Mouse (Mus musculus) adrenal gland, adult 2 months (tissue): ENCODE measurements around the gene Cntn4. TPM values are rescaled to one million over a fixed set of nuclear protein-coding genes. Genes with fewer than 3 reads are reported as not detected.

Experiments used
- DNase-seq: peaks from one replicate; pipeline ENCODE4 v3.0.0; 2021
- polyA plus RNA-seq: library from polyadenylated mRNA; depleted of rRNA; stranded (reverse); fragments of >200 nt; gene quantifications from 2 replicates; pipeline ENCODE4 v1.2.3, GENCODE M21; 2012
- total RNA-seq, 2 experiments: library from RNA; stranded (reverse); gene quantifications; 2 replicates each; pipeline ENCODE4 v1.2.3; 2021

The Cntn4 gene
- total and polyA plus RNA-seq, 3 experiments = 0.21 to 0.43 TPM; not detected in 1

DNA sequence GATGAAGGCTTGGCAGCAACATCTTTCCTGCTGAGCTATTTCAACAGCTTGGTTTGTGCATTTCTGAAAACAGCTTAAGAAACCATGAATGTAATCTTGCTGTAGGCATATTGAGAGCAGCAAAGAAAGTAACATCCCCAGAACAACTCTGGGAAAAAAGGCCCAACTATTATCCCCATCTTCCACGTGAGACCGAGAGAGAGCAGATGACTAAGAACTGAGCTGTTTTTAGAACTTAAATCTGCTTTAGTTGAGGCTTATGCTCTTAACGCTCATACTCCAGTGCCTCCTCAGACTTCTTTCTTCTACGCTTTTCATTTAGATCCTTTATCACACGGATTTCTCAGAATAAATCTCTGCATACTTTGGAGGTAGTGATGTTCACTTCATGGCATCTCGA, 784.9 kb downstream of the Cntn4 start:
- no peak for DNase-seq

DNA sequence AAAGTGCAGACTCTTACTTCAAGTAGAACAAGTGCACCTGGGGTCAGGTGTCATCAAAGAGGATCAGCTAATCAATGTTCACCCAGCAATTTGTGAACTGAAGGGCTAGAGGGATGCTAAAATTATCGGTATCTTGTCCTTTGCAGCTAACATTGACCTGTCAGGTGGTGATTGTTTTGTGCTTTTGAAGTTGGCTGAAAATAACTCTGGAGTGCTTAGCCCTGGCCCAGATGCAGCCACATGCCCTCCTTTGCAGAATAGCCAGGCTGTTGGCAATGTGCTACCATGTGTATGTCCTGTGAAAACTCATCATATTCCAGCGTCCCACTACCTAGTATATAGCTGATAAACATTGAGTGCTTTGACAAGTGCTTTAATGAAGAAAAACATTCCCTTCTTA, 786.4 kb downstream of the Cntn4 start:
- DNase-seq = no peak

DNA sequence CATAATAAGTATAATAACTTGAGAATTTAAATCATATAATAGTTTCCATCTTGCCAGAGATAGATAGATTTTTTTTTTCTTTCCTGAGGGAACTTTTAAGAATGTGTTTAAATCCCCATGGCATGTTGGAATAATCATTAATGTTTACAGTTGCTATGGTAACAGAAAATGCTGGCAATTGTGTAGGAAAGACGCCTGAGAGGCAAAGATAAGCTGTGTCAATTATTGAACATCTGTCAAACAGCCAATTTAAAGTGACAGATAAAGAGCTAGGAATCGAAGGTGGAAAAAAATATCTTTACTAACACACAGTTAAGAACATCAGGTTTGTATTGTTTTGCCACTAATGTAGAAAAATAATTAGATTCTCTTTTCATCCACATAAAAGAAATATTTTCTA, 788.3 kb downstream of the Cntn4 start:
- DNase-seq = no peak

DNA sequence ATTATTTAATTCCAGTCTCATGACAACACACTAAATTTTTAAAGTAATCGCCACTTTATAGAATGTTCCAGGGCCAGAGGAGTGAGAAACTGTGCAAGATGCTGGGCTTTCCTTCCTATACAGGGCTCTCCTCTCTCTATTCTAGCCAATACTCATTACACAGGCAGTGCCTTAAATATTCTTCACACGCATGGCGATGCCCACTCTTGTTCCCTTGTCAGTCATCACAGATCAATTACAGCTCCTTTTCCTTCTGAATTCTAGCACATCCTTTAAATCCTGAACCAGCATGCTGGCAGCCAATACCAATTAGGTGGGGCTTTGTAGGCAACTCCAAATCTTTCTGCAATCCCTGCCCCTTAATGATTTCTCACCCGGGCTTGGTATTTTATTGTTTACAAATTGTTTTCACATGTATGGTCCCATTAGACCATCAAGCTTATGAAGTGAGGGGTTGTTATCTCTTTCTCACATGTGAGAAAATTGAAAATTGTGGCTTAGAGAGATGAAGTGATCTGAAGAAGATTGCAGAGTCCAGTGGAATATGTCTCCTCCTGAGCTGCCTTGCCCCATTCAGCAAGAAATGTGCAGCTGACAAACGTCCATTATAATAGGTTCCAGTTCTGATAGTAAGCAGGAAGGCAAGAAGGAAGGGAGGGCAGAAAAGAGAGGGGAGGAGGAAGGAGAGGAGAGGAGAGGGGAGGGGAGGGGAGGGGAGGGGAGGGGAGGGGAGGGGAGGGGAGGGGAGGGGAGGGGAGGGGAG, 789.0 kb downstream of the Cntn4 start:
- no peak for DNase-seq

DNA sequence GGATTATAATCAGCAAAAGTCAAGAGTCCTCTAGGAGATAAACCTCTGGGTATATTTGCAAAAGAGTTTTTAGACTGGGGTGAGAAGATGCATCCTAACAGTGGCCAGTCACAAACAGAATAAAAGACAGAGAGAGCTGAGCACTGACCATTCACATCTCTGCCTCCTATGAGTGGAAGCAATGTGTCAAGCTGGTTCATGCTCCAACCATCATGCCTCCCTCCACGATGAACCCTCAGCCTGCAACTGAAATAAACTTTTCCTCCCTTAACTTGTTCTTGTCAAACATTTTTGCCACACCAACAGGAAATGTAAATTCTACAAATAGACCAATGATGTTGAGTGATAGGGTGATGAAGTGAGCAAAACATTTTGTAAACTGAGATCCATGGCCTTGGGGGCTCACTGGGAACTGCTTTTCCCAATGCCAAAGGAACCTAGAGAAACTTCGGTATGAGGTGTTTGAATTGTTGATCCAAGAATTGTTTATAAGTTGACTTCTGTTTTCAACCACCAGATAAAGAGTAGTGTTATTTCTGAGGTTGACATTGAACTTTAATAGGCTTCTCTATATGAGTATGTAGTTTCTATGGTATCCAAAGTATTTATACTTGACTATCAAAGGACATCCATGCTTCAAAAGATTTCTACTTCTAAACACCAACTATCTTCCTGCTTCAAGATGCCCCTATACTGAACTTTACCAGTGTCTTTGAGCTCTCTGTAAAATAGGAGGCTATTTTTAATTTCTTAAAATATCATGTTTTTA, 794.6 kb downstream of the Cntn4 start:
- no peak for DNase-seq

DNA sequence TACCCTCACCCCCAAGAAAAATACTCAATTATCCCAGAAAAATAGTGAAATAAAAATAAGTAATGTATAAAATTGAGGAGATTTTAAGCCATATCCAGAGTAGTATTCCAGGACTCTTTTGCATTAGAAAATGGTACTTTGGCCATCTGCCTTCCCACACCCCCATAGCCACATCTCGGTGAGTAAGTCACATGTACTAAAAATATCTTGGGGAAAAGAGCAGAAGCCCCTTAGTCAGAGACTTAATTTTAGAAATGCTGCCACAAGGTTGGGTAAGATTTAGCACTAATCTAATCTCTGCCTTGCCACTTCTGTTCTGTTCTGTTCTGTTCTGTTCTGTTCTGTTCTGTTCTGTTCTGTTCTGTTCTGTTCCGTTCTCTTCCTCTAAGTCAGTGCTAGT, 796.4 kb downstream of the Cntn4 start:
- DNase-seq = no peak

DNA sequence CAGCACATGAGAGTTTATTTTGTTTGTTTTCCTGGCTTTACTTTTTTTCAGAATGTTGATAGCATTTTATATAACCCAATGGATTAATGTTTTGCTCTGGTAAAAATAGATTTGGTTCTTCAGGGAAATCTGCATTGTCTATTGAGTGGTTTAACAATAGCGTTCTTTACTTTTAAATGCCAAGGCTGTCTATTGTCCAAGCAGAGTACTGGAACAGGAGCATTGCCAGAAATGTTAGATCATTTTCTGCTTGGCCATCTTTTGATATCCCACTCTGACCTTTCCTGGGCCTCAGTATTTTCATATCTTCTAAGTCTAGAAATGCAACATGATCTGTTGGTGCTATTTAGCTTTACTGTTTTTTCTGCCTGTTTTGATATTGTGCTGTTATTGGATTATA, 804.1 kb downstream of the Cntn4 start:
- DNase-seq = no peak

DNA sequence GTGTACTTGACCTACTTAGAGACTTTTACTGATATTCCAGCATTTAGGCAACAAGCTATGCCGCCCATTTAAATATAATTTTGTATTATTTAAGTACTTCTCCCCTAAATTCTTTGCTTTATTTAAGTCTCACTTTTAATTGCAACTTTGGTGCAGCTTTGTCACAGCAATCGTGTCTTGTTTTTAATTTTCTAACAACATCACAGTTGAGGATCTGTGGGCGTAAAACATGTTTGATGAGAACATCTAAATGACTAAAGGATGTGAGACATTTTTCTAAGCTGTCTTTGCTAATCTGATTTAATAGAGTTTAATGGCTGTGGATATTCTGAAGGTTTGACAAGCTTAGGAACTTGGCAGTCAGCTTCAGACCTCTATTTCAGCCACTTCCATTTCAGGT, 818.8 kb downstream of the Cntn4 start:
- no peak for DNase-seq

DNA sequence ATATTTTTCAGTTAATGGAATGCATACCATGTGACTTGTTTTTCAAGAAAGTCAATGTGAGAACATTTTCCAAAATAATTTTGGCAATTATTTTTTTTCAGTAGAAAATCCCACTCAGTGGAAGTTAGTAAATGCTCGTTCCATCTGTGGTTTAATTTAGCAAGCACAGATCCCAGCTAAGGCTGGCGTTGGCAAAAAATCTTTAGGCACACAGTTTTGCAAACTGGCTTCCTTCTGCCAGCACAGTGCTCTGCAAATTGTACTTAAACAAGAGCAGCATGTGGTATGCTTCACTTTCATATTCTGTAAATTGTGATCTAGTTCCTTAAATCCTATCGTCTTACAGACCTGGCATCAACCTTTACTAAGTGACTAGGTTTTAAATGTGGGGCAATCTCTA, 821.7 kb downstream of the Cntn4 start:
- no peak for DNase-seq

DNA sequence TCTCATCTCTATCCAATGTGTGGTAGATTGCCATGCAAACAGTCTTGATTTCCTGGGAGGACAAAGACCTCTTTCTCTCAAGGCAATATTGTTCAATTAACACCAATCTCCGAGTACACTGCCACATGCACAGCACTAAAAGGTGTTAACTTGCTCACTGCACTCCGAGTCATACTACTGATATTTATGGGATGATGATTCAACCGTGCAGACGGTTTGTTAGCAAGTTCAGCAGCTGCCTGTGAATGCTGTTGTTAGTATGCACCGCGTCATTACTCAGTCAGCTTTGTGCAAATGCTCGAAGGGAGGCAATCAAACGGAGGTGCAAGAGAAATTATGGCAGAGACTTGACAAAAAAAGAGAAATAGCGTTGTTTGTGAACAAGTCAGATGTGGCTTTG, 826.5 kb downstream of the Cntn4 start:
- DNase-seq = no peak

DNA sequence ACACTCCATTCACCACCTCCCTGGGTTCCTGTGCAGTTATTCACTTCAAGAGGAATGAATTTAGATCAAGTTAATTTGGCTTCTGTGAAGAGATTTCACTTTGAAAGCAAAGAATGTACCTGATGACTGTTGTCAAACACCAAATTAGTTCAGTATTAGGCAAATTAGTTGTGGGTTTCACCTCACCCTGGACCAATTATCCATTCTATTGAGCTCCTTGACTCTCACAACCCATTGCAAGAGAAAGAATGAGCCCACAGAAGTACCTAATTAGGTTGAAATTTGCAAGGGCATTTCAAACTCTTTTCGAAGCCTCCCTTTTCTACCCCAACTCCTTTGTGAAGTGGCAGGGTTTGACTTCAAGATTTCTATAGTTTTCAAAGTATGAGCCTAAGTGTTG, 842.9 kb downstream of the Cntn4 start:
- DNase-seq = no peak

DNA sequence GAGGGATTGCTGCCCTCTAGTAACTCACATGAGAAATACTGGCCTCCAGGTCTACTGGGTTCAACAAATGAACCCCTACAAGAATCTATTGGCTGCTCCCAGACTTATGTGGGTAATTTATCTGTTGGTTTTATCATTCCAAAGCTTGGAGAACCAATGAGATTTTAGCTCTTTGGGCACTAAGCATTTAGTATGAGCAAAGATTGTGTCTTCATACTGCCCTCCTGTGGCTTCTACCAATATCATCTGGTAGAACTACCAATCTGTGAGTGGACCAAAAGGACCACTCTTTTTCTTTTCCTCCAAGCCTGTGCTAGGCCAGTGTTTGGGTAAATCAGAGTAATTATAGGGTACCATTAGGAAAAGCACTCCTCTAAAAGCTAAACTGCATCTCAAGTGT, 866.0 kb downstream of the Cntn4 start:
- DNase-seq = no peak

DNA sequence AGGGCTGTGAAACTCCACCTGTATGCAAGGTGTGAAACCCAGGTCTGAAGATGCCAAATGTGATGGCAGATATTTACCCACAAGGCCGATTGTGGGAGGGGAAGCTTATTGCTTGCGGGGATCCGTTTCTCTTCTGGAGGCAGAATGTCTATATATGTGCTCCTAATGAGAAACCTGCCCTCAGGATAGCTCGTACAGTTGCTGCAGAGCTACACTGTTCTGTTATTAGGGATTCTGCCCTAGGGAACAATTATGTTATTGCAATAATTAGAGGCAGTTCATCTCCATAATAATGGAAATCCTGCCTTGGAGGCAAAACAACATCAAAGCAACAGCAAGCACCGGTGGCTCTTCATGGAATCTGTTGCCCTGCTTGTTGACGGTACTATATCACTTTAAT, 884.2 kb downstream of the Cntn4 start:
- no peak for DNase-seq

DNA sequence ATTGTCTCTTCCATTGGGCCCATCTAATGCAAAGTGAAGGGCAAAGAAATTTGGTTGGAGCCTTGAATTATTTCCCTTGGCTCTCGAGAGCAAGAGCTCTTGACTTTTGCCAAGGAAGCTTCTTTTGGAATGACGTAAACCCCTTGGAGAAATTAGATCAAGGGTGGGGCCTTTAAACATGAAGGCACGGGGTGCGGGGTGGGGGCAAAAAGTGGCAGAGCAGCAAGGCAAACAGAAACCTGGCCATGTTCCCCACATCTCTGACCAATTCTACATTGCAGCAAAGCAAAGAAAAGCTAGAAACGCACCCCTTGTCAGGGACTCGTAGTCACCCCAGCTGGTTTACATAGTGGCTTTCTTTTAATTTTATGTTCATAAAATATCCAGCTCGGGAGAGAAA, 887.9 kb downstream of the Cntn4 start:
- DNase-seq = no peak

DNA sequence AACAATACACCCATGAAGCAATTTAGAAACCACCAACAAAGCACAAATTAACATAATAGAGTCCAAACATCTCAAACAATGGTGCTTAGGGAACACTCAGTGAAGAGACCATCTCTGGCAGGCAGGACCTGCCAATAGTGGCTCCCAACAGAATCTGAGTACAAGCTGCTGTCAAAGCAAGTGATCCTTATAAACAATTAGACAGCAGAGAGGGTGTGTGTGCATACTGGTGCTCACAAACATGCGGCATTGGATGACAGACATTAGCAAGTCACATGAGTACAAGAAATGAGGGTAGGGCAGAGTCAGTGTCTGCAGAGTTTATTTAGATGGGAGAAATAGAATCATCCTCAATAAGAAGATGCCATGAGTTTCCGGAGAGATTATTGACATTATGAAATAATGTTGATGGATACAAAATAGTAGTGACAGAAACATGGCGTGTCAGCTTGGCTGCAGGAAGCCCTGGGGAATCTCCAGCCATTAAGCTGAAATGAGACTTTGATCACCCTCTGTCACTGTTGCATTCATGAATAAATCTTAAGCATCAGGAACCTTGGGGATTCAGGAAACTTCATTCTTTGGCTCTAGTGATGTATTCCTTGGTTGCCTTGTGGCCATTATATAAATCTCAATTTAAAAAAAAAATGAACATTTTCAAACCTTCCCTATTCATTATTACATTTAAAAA, 888.5 kb downstream of the Cntn4 start:
- no peak for DNase-seq

DNA sequence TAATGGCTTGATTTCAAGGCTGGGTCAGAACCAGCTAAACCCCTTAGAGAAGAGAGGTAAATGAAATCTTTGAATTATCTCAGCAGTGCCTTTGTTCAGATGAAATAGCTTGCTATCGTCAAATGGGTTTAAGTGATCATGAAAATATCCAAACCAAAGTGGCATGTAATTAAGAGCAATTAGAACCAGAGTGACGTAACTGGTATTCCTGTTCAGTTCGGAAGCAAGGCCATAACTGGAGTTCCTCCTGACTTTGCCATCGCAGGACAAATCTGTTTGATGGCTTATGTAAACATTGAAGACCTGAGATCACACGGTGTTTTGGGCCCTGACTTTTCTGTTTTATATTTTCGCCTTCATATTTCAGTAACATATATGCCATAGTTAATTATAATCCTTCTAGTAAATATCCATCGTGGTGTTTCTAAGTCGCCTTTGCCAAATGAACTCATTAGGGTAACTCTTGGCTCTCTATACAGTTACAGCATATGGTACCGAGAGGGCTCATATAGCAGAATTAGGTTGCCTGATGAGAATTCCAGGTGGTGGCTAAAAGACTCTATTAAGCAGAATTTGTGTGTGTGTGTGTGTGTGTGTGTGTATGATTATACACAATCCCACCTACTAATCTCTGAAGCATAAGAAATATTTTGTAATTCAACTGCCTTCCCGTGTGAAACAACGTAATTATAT, 889.6 kb downstream of the Cntn4 start:
- DNase-seq = no peak

DNA sequence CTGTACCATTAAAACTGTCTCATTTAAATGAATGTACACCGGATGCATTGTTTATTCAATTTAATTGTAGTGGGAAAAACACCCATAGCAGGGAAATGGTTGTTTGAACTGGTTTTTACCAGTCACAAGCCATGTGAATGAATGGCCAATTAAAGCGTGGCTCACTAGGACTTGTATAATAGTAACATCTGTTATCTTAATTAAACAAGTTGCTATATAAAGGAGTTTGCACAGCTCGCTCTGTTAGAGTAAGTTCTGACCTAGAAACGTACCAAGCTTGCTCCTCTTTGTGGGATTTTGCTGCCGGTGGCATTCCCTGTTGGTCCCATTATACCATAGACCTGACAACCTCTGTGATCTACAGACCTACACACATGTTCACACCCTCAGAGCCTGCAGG, 902.7 kb downstream of the Cntn4 start:
- no peak for DNase-seq

DNA sequence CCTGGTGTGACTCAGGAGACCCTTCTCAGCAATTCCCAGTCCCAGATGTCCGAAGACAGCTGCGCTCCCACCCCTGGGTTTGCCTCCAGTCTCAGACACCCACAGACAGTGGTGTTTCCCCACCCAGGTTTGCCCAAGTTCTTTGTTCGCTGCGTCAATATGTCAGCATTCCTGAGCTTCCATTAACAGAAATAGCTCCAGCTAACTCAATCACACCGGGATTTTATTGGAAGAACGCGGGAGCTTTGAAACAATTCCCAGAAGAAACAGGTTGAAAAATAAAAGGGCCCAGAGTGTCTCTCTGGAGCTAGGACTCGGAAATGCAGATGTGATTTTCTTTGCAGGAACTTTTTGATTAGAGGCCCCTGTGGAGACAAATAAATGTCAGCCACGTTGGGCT, 916.3 kb downstream of the Cntn4 start:
- DNase-seq = no peak

DNA sequence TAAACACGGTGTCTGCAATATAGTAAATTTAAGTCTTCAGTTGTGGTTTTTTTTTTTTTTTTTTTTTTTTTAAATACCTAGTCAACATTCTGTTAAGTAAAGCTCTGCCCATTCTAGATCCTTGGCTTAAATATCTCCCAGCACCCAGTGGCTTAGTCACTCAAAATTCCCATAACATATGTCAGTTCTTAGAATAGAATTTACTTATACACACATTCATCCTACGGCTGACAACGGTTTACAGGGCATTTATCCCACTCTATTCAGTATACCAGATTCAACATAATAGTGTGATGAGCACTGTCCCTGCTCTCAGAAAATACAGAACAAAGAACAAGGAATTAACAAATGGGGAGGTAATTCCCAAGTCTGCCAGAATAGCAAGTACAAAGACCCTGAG, 939.6 kb downstream of the Cntn4 start:
- DNase-seq = no peak

DNA sequence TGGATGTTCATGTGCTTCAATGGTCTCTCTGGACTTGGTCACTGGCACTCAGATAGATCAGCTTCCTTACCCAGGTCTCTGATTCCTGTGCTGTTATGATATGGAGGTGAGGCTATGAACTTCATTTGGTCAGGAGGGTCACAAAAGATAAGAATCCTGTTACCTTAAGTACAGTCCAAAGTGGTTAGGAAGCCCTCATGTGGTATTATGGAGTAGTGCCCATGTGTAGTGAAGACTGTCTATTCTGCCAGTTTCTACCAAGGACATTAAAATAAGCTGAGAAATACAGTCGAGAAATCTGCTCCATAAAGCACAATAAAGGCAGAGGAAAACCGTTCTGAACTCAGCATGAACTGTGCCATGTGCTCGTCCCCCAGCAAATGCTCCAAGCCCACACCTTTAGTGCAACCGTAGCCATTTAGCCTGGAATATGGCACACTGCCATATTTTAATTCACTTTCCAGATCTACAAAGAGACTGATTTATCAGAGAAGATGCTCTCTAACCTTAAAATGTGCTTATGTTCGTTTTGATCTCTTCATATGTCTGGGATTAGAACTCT, 943.8 kb downstream of the Cntn4 start:
- DNase-seq = no peak

DNA sequence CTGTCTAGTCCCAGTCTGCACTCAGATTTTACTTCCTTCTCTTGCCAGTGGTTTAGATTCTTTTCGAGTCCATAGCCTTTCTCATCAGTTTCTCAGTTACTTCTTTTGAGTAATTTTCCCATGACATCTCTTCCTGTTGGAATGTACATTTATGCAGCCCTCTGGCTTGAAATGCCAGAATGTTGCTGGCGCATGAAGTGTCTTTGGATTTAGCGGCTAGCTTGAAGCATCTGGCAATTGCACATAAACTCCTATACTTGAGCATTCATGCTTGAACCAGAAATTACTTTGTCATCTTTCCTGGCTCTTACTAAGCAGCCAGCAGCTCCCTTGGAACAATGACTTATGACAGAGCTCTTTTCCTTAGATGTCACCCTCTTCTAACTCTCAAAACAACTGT, 965.6 kb downstream of the Cntn4 start:
- DNase-seq = no peak

DNA sequence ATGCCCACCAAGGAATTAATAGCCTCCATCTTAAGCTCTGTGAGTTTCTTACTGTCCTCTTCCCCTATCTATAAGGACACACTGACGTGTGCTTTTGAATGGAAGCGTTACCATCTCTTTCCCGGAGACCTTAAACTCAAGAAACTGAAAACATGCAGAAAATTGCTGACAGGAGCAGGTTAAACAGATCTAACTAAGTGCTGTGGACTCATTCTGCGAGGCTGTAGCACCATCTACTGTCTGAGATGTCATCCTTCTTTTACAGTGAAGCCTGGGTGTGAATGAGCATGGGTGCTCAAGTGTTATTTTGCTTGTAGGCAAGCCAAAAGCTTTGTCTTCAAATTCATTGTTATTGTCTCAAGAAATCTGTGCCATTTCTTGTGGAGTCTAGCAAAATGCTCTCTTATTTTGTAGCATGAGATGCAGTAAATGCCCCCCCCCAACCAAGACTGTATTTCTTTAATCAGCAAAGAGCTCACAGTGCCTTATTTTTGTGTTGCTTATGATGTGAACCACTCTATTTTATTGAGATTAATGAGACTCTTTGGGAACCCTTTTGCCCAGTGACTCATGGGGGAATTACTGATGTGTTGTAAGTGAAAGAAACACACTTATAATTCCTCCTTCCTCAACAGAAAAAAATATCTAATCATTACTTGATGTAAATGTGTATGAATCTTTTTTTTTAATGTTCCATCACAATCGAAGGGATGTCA, 968.2 kb downstream of the Cntn4 start:
- DNase-seq = no peak
